Mouse (Mus musculus) heart, adult 8-10 months (tissue): ENCODE results near the gene Gm20388. TPM values are rescaled to one million over a fixed set of nuclear protein-coding genes. Genes with fewer than 3 reads are reported as not detected.
A peak's percentile ranks its signal among the peaks of the same experiment; 100 is the strongest.

ENCODE experiments used
- DNase-seq: peaks from one replicate; pipeline ENCODE4 v3.0.0; 2022; ENCODE audit warnings: low spot score
- total RNA-seq, 4 experiments: library from RNA; stranded (reverse); gene quantifications; 2 replicates each; pipeline ENCODE4 v1.2.4; 2022

Gene Gm20388
- total RNA-seq, 4 experiments from 2014 or later: 4.2 to 6.7 TPM; not detected in 2

DNA sequence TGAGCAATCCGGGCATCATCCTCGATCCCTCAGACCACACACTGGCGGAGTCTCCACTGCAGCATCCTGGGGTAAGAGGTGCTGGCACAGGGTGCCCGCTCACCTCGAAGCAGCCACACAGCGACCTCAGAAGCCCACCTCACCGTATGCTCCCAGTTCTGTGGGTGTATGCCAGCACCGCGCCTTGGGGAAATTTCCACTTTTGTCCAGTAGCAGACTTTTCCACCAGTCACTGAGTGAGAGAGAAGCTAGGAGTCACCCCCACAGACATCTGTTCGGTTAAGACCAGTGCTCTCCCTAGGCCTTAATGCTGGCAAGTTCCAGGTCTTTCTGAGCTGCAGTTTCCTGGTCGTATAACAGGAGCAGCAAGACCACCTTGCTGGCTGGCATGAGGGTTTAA is 1458.7 kb downstream of the Gm20388 start:
- DNase-seq: no peak

DNA sequence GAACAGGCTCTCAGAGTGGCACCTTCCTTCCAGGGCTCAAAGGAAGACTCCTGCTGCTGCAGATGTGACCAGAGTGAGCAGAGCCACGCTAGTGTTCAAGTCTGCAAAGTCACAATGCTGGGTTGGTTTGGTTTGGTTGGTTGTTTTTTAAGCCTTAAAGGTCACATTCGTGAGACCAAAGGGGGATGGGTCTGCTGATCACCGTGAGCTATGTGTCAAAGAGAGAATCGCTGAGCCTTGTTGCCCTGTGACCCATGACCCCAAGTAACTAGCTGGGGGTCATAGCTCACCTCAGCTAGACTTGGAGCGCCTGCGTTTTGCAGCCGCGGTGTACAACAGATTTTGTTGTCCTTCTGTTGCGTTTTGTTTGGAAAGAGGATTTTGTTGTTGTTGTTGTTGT is 1460.6 kb downstream of the Gm20388 start:
- DNase-seq: no peak

GRCm38 (mm10) chr8:121371911-121372638 is 1461.4 kb downstream of the Gm20388 start:
- no peak for DNase-seq

DNA sequence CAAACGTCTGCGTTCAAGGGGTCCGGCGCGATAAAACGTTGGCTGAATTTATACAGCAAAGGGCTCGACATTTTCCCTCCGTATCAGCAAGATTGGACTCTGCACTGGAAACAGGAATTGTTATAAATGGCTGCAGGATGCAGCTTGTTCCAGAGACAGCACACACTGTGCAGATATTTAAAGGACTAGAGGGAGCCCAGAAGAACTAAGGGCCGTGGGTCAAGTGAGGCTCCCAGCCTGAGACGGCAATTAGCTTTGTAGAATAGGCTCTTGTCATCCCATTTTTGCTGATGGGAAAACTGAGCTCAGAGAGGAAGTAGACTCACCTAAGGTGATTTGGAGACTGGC is 1462.0 kb downstream of the Gm20388 start:
- peak; percentile 42 for DNase-seq

- no peak for DNase-seq
Observed at GRCm38 (mm10) chr8:121374284-121374683, 1463.6 kb downstream of the Gm20388 start.

DNA sequence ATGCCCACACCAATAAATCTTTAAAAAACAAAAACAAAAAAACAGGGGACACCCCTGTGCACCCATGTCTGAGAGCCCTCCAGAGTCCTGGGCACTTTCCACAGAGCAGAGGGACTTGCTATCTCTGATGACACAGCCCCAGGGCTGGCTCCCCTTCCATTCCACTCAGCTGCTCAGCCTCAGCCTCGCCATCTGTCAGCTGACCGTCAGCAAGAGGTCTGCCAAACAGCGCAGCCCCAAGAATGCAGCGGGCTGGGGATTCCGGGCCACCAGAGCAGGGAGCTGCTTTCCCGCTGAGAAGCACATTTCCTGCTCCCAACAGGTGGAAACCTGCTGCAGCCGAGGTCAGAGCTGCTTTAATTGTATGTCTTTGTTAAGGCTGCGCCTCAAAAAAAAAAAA is 1464.1 kb downstream of the Gm20388 start:
- DNase-seq: peak; percentile 57

DNA sequence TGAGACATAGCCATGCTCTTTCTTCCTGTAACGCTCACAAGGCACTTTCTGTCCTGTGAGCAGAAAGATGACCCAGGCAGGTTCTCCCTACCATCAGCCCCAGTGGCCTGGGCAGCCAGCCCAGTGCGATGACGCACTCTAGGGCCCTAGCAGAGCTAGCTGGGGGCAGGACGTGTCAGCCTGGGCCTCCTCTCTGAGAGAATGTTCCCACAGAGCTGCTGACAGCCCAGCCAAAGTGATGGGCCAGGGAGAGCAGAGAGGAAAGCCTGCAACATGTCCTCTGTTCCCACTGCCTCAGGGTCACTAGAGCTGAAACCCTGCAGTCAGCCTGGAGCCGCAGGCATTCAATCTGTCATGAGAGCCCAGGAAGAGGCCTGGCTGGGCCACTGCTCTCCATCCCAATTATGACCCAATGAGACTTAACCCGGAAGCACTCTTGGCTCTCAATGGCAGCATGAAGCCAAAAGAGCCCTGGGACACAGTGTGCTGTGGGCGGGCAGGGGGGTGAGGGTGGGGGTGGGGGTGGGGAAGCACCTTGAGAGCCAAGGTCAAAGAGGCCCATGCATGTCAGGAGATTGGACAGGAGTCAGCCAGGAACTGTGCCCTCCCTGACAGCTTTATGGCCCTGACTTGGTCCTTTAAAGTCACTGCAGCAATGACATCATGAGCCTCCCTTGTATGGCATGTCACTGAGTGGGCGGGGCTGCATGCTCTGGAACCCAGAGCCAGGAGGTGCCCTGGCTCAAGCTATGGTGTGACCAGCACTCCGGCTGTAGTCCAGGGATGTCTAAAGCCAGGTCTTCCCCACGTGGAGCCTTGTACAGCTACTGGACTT is 1465.7 kb downstream of the Gm20388 start:
- peak; percentile 89 for DNase-seq

- no peak for DNase-seq
Observed at GRCm38 (mm10) chr8:121377680-121378079, 1467.0 kb downstream of the Gm20388 start.

DNA sequence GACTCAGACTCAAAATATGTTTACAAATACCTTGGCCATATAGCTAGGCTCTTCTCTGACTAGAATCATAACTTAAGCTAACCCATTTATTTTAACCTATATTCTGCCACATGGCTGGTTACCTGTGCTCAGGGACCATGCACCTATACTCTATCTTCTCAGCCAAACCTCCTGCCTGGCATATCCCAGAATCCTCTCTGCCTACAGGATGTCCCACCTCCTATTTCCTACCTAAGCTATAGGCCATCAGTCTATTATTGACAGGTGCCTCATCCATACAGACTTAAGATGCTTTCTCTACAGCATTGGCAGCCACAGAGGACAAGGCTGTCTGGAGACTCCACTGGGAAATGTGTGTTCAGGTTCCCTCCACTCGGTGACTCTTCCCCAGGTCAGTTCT is 1468.7 kb downstream of the Gm20388 start:
- no peak for DNase-seq

- peak; percentile 83 for DNase-seq
Observed at GRCm38 (mm10) chr8:121382583-121383241, 1472.1 kb downstream of the Gm20388 start.

DNA sequence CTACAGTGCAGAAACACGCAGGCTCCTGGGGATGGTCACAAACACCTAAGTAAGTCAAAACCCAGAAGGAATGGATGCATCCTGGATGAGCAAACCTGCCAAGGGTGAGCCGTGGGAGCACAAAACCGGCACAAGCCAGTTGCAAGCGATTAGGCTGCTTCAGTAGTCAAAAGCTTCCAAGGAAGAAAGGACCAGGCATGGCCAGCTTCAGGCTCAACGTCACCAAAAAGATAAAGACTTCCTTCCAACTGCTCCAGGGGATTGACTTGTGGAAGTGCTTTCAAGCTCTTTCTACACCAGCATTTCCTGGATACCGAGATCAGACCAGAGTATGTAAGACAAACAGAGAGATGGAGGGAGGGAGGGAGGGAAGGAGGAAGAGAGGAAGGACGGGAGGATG is 1474.9 kb downstream of the Gm20388 start:
- no peak for DNase-seq

- no peak for DNase-seq
Observed at GRCm38 (mm10) chr8:121390608-121391007, 1480.0 kb downstream of the Gm20388 start.

DNA sequence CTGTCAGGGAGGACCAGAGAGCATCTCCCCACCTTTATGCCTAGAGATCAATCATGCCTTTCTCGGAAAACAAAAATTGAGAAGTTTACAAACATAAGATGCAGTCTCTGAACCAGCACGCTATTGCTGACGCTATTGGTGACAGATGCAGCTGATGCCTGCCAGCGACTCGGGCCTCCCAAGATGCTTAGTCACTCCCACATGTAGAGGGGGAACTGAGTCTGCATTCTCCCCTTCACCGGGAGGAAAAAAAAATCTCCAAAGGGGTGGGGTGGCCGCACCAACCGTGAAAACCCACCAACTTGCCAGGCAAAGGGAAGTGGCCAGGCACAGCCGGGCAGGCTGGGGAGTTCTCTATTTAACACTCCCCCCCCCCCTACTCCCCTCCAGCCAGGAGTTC is 1480.6 kb downstream of the Gm20388 start:
- DNase-seq: no peak

- DNase-seq: no peak
Observed at GRCm38 (mm10) chr8:121391771-121392170, 1481.1 kb downstream of the Gm20388 start.

DNA sequence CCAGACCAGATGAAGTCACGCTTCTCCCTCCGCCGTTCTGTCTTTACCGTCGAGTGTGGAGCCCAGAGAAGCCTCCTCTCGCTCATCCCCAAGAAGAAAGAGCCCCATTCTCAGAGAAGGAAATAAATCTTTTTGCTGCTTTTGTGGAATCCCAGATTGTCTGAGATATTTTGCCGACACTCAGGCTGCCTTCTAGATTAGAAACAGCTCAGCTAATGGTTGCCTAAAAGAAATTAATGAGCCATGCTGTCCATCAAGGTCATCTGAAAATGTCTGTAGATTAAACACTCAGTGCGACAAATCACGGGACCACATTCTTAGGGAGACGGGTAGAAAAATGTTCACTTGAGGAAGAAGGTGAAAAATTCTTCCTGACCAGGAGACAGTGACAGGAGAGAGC is 1481.8 kb downstream of the Gm20388 start:
- DNase-seq: no peak

DNA sequence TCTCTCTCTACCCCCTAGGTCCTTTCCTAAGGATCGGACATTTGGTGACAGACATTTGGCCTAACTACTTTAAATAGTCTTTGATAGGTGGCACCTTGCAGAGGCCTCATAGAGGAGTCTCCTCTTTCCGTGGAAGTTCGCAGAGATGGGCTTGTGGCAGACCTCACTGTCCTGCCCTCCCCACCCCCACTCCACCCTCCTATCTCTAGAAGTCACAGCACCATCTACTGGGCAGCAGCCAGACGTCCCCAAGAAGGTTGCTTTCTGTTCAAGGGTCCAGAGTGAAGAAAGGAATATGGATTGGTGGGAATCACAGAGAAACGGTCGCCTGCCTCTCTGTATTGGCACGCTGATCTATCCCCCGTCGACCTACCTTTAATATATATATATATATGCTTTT is 1482.5 kb downstream of the Gm20388 start:
- no peak for DNase-seq

DNA sequence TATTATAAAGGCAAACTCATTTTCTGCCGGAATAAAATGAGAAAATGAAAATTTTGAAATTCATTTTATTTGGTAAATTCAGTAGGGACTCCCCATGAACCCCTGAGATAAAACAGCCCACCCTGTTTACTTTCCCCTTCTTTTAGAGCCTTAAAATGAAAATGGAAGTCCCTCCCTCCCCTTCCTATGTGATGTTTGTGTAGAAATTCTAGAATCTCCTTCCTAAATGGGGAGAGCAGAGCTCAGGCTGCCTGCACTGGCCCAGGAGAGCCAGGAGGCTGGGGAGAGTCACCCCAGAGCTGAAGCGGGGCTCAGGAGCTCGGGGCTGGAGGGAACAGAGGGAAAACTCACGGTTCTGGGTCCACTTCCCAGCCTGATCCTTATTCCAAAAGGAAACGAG is 1484.0 kb downstream of the Gm20388 start:
- DNase-seq: no peak

DNA sequence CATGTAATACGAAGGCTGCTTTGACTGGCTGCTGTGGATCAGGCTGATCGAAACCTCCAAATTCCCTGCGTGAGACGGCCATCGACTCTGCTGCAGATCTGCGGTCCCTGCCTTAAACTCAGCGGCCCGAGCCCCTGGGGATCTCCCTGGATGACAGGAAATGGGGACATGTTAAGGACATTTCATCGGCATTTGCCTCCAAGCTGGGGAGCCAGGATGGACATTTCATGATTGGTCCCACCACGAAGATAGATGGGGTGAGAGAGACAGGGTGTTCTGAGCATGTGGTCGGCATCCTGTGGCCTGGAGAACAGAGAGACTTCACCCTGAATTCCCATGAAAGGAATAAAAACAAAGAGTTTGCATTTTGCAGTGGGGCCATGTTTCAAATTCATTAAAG is 1484.7 kb downstream of the Gm20388 start:
- DNase-seq: no peak

DNA sequence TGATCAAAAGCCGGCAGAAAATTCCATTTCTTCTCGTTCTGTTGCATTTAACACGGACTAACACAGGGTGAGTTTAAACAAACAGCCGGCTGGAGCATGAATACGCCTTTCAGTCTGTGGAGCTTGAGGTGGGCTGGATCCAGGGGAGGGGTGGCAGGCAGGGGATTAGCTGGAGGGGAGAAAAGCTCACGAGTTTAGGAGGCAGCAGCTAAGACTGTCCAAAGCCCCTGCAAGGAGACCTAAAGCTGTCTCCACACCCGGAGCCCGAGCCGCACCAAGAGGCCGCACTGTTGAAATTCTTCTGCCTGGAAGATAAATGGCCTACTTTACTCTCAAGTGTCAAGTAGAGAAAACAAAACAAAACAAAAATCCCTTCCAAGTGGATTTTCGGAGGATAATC is 1485.5 kb downstream of the Gm20388 start:
- no peak for DNase-seq

GRCm38 (mm10) chr8:121397201-121397698 is 1486.6 kb downstream of the Gm20388 start:
- DNase-seq: no peak

- no peak for DNase-seq
Observed at GRCm38 (mm10) chr8:121398081-121398480, 1487.4 kb downstream of the Gm20388 start.

DNA sequence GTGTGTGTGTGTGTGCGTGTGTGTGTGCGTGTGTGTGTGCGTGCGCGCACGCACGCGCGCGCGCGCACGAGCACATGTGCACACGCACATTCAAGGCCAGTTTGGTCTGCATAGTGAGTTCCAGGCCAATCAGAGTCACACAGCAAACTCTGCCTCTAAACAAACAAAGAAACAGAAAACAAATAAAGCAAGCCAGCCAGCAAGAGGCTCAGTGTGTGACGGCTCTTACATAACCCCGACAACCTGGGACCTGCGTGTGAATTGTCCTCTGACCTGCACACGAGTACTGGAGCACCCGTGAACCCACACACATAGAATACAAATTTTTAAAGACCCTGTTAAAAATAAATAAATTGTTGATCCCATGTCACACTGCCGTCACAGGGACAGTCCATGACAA is 1488.1 kb downstream of the Gm20388 start:
- no peak for DNase-seq
